Mouse (Mus musculus) lung, embryonic 15.5 days (tissue): ENCODE results near the gene Vtcn1. TPM values are rescaled to one million over a fixed set of nuclear protein-coding genes. Genes with fewer than 3 reads are reported as not detected.

Source experiments
- ATAC-seq: fragments of 200-750 bp; cut with Nextera tagmentation; 2 replicates; pipeline ENCODE4 v1.8.0; 2017; ENCODE audit warnings: moderate number of reproducible peaks, borderline replicate concordance; ENCODE audit not compliant: low FRiP score, low TSS enrichment; ENCODE audit errors: extremely low read depth
- H3K27ac ChIP-seq: fragments of 300-500 bp; sonication (generic); 2 replicates; pipeline ENCODE4 v1.5.1; 2015; ENCODE audit warnings: moderate library complexity, mild to moderate bottlenecking, inconsistent platforms
- H3K27me3 ChIP-seq: fragments of 300-500 bp; sonication (generic); 2 replicates; pipeline ENCODE4 v1.6.1; 2015; ENCODE audit warnings: inconsistent platforms
- H3K36me3 ChIP-seq: fragments of 300-500 bp; sonication (generic); 2 replicates; pipeline ENCODE4 v1.6.1; 2015; ENCODE audit warnings: inconsistent platforms
- H3K4me1 ChIP-seq: fragments of 300-500 bp; sonication (generic); 2 replicates; pipeline ENCODE4 v1.6.1; 2015; ENCODE audit warnings: inconsistent platforms
- H3K4me2 ChIP-seq: fragments of 300-500 bp; sonication (generic); 2 replicates; pipeline ENCODE4 v1.6.1; 2015; ENCODE audit warnings: inconsistent platforms, mild to moderate bottlenecking, moderate library complexity
- H3K4me3 ChIP-seq: fragments of 300-500 bp; sonication (generic); 2 replicates; pipeline ENCODE4 v1.5.1; 2015; ENCODE audit warnings: mild to moderate bottlenecking, inconsistent platforms
- H3K9ac ChIP-seq: fragments of 300-500 bp; sonication (generic); 2 replicates; pipeline ENCODE4 v1.6.1; 2015; ENCODE audit warnings: inconsistent platforms
- H3K9me3 ChIP-seq: fragments of 300-500 bp; sonication (generic); 2 replicates; pipeline ENCODE4 v1.6.1; 2016; ENCODE audit warnings: inconsistent platforms
- WGBS: fragments of 180-500 bp; shearing (Covaris S2); methylation state at CpG from one replicate; pipeline ENCODE4 v1.1.7; 2015; 5-methylcytosine and 5-hydroxymethylcytosine counted together
- polyA plus RNA-seq: library from polyadenylated mRNA; unstranded; fragments of >200 nt; fragmentation: Nextera tagmentation; extraction: Ambion mirVana; gene quantifications from 2 replicates; pipeline ENCODE4 v1.2.1, GENCODE M21; 2015

The Vtcn1 gene
- polyA plus RNA-seq, 1 experiment from 2014 or later = 0.50 TPM

DNA sequence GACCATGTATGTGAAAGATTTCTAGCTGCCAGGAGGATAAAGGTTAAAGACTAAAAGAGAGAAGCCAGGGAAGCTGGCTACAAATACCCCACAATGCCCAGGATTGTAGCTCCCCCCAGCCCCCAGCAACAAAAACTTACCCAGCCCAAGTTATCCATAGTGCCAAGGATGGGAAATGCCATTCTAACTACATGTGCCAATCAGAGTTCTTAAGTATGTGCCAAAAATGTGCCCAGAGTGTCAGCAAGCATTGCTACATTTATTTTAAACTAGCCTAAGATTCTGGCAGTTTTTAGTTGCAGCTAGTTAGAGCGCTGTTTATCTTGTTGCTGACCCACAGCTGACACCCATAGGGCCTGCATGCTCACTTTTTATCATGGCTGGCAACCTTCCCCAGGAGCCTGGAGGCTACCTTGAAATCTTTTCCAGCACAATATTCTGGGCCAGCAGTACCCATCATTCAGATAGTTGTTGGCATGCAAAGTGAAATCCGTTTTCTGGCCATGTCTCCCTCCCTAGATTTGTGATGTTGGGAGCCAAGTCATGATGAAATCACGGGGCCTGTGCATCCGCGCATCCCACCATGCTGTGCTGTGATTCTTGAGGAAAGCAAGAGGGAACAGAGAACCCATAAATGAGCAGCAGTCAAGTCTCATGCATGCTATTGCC, 33.2 kb downstream of the Vtcn1 start:
- H3K4me2 ChIP-seq = no peak overlapping the region
- no peak overlapping the region for H3K27ac ChIP-seq
- ATAC-seq = no peak
- peaks cover 17% of the 10 kb centered on the region for H3K4me1 ChIP-seq
- H3K4me3 ChIP-seq = no peak overlapping the region
- no peak overlapping the region for H3K9ac ChIP-seq
- WGBS = 75% methylated on average over 5 of the region's 5 CpGs
- H3K27me3 ChIP-seq = no peaks in the 10 kb centered on the region
- H3K36me3 ChIP-seq = no peaks in the 10 kb centered on the region
- no peaks in the 10 kb centered on the region for H3K9me3 ChIP-seq

DNA sequence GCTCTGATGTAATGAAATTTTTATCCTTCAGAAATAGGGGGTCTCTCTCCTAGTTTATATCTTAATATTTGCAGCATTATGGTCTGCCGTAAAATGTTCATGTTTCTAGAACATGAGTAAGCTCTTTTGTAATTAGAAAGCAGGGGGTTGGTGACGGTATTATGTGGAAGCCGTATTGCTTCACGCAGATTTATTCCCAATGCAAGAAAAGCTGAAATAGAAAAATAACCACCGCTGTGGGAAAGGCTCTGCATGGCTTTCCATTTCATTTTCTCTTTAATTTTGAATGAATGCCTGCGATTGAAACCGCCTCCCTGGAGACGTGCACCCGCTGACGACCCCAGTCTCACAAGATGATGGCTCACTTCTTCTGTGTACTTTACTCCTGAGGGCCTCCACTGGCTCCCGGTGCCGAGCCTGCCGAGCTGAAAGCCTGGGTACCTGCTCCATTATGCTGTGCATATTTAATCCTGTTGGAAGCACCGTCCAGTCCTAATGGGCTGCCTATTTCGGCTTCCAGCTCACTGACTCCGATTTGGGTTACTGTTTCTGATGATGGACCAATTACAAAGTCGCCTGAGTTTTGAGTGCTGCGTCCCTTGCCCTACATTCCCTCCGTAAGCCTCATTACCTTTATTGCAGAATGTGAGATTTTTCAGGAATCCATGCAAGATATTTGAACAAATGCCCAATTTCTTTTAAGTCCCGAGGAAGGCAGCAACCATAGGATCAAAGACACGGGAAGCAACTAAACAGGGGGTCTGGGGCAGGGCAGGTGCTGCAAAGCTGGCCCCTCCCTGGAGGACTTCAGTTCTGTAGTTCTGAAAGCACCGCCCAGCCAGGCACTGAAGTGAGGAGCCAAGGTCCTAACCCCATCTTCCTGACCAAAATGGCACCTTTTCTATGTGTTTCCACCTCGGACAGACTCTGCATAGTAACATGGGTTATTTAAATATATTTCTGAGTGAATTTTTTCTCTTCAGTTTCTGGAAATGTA, 36.3 kb downstream of the Vtcn1 start:
- no peak for ATAC-seq
- Histone ChIP-seq H3K9ac (no peak overlapping the region), H3K27ac (no peak overlapping the region), H3K36me3 (no peaks in the 10 kb centered on the region), H3K4me2 (no peak overlapping the region), H3K4me1 (peaks cover 15% of the 10 kb centered on the region), H3K9me3 (no peaks in the 10 kb centered on the region), H3K27me3 (no peaks in the 10 kb centered on the region), H3K4me3 (no peak overlapping the region)
- WGBS = 65% methylated on average over 23 of the region's 23 CpGs

- 64% methylated on average over 5 of the region's 5 CpGs for WGBS
- H3K36me3 ChIP-seq = no peaks in the 10 kb centered on the region
- H3K27me3 ChIP-seq = no peaks in the 10 kb centered on the region
- no peak for ATAC-seq
- H3K27ac ChIP-seq = no peak overlapping the region
- H3K4me1 ChIP-seq = no peaks in the 10 kb centered on the region
- no peaks in the 10 kb centered on the region for H3K9me3 ChIP-seq
- H3K4me2 ChIP-seq = no peak overlapping the region
- H3K4me3 ChIP-seq = no peak overlapping the region
- H3K9ac ChIP-seq = no peak overlapping the region
These were observed 41.7 kb downstream of the Vtcn1 start for GRCm38 (mm10) chr3:100866946-100867345.

GRCm38 (mm10) chr3:100877057-100877456, 51.8 kb downstream of the Vtcn1 start:
- Histone ChIP-seq H3K9me3 (no peaks in the 10 kb centered on the region), H3K4me2 (no peak overlapping the region), H3K36me3 (no peaks in the 10 kb centered on the region), H3K27ac (no peak overlapping the region), H3K27me3 (no peaks in the 10 kb centered on the region), H3K9ac (no peak overlapping the region), H3K4me3 (no peak overlapping the region), H3K4me1 (no peaks in the 10 kb centered on the region)
- no peak for ATAC-seq
- WGBS = 88% methylated on average over 4 of the region's 4 CpGs

- no peak for ATAC-seq
- 74% methylated on average over 6 of the region's 6 CpGs for WGBS
- no peak overlapping the region for H3K4me3 ChIP-seq
These were observed 56.1 kb downstream of the Vtcn1 start for GRCm38 (mm10) chr3:100881403-100881802.

DNA sequence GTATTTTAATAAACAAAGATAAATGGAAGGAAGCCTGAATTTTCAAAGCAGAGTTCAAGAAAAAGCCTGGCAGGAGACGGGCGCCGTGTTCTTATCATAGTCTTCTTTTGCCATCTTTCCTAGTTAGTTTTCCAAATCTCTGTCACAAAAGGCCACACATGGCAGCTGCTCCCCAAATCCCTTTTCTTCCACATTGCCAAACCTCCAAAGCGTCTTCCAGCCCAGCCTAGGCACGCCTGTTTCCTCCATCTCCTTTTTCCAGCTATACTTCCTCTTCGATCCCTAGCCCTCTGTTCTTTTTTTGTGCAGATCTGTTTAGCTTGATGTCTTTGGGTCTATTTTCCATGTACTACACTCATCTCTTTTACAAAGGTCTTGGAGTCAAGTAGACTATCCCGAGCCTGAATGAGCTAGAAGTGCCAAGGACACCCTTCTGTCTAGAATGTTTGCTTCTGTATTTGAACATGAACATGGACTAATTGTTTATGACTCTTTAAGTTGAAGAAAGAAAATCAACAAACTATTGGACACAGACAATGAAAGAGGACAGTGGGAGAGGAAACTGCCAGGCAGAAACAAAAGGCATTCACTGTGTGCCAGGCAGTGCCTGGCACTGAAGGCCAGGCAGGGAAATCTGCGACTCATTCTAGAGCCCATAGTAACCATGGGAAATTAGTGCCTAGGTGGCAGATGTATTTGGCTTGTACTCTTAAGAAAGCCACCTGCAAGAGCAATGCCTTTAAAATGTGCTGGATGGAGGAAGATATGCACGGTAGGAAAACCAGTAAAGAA, 56.8 kb downstream of the Vtcn1 start:
- Histone ChIP-seq H3K9me3 (no peaks in the 10 kb centered on the region), H3K4me1 (no peaks in the 10 kb centered on the region), H3K36me3 (no peaks in the 10 kb centered on the region), H3K9ac (no peak overlapping the region), H3K27me3 (no peaks in the 10 kb centered on the region), H3K4me3 (no peak overlapping the region), H3K4me2 (no peak overlapping the region), H3K27ac (no peak overlapping the region)
- no peak for ATAC-seq
- WGBS = 75% methylated on average over 9 of the region's 9 CpGs

More at GRCm38 (mm10) chr3:100881403-100881802, 56.1 kb downstream of the Vtcn1 start:
- Histone ChIP-seq H3K27me3 (no peaks in the 10 kb centered on the region), H3K9ac (no peak overlapping the region), H3K27ac (no peak overlapping the region), H3K4me2 (no peak overlapping the region), H3K9me3 (no peaks in the 10 kb centered on the region), H3K36me3 (no peaks in the 10 kb centered on the region), H3K4me1 (no peaks in the 10 kb centered on the region)

- no peaks in the 10 kb centered on the region for H3K27me3 ChIP-seq
- no peak overlapping the region for H3K9ac ChIP-seq
- H3K4me3 ChIP-seq = no peak overlapping the region
- 92% methylated on average over 1 of the region's 1 CpGs for WGBS
- H3K9me3 ChIP-seq = no peaks in the 10 kb centered on the region
- no peak for ATAC-seq
- H3K4me1 ChIP-seq = no peaks in the 10 kb centered on the region
- H3K36me3 ChIP-seq = no peaks in the 10 kb centered on the region
- no peak overlapping the region for H3K4me2 ChIP-seq
- no peak overlapping the region for H3K27ac ChIP-seq
These were observed 64.0 kb downstream of the Vtcn1 start for GRCm38 (mm10) chr3:100889234-100889633.

DNA sequence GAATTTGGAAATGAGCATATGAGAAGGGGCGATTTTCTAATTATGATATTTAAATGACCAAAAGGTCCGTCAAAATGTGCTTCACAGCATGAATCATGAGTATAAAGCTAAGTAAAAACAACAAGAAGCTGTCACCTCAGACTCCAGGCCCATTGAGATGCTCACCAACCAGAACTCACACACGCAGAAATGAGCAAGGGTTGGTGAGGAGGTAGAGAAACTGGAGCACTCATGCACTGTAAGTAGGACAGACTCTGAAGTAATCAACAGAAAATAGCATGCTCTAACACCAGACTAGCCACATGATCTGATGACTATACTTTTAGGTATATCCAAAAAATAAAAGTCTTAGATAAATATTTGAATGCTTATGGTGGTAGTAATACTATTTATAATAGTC, 65.1 kb downstream of the Vtcn1 start:
- no peak for ATAC-seq
- Histone ChIP-seq H3K4me1 (no peaks in the 10 kb centered on the region), H3K27ac (no peak overlapping the region), H3K4me3 (no peak overlapping the region), H3K27me3 (no peaks in the 10 kb centered on the region), H3K9ac (no peak overlapping the region), H3K36me3 (no peaks in the 10 kb centered on the region), H3K9me3 (no peaks in the 10 kb centered on the region), H3K4me2 (no peak overlapping the region)
- 88% methylated on average over 3 of the region's 3 CpGs for WGBS

DNA sequence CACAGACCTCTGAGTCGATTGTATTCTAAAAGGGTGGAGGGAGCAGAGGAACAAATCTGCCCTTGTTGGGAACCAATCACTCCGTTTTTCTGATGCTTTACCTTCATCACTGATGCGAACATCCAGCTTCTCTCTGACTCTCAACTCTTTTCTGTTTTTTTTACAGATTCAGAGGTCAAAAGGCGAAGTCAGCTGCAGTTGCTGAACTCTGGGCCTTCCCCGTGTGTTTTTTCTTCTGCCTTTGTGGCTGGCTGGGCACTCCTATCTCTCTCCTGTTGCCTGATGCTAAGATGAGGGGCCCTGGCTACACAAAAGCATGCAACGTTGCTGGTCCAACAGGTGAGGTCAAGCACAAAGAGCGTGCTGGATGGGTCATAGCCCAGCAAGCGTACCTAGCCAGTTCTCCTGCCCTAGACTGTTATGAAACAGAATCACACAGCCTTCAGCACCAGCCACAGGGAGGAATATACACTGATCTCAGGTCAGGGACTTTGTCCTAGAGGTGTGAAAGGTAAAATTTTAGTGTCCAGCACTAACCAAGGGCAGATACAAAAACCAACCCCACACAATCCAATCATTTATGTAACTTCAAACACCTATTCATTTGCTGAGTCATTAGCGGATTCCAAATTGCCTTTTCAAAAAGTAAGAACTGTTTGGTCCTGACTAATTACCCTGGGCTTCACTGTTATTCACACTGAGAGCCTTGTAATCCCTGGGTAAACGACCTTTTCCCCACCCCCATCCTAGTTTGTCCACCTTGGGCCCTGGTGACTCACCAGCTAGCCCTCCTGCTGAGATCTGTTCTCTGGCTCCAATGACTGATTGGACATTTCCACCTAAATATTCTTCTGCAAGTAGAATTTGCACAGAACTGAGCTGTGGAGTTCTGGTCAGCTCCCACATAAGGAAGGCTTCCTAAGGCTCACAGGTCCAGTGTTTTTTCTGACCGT, 67.4 kb downstream of the Vtcn1 start:
- H3K9me3 ChIP-seq = no peaks in the 10 kb centered on the region
- ATAC-seq = no peak
- H3K4me2 ChIP-seq = no peak overlapping the region
- no peaks in the 10 kb centered on the region for H3K27me3 ChIP-seq
- no peak overlapping the region for H3K9ac ChIP-seq
- no peak overlapping the region for H3K27ac ChIP-seq
- H3K4me1 ChIP-seq = no peaks in the 10 kb centered on the region
- no peak overlapping the region for H3K4me3 ChIP-seq
- no peaks in the 10 kb centered on the region for H3K36me3 ChIP-seq
- WGBS = 53% methylated on average over 11 of the region's 11 CpGs

DNA sequence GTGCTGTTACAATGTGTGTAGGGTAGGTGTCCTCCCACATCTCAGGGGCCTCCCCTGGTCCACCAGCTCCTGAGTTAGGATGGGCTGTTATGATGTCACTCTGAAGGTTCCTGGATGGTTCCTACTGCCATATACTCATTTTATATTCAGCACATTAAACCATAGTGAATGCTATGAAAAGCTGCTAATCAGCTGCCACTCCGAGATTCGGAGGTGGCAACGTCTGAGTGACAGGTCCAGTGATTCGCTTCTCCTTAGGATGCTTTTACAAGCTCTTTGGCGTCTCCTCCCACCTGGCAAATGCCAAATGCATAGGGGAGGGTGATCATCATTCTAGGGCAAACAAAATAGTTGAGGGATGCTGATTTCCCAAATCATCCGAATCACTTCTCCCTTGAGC, 70.2 kb downstream of the Vtcn1 start:
- Histone ChIP-seq H3K36me3 (no peaks in the 10 kb centered on the region), H3K4me3 (no peak overlapping the region), H3K9me3 (no peaks in the 10 kb centered on the region), H3K4me2 (no peak overlapping the region), H3K4me1 (no peaks in the 10 kb centered on the region), H3K27ac (no peak overlapping the region), H3K9ac (no peak overlapping the region), H3K27me3 (no peaks in the 10 kb centered on the region)
- WGBS = 73% methylated on average over 6 of the region's 6 CpGs
- no peak for ATAC-seq

DNA sequence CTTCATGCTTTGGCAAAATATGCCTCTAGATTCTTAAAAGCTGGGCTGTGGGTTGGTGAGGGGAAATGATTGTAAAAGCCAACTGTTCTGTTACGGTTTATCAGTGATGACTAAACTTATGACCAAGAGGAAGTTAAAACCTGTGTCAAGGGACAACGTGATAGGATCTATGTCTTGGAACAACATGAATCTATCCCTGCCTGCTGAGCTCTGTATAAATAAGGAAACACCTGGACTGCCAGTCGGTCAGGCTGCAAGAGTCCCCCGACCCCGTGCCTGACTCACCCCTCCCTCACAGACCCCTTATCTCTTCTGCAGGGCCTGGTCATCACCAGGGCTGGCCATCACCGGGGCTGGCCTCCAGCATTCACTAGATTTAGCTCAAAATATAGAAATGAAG, 80.9 kb downstream of the Vtcn1 start:
- Histone ChIP-seq H3K4me2 (no peak overlapping the region), H3K4me1 (no peaks in the 10 kb centered on the region), H3K27me3 (no peaks in the 10 kb centered on the region), H3K27ac (no peak overlapping the region), H3K9ac (no peak overlapping the region), H3K4me3 (no peak overlapping the region), H3K9me3 (no peaks in the 10 kb centered on the region), H3K36me3 (no peaks in the 10 kb centered on the region)
- ATAC-seq = no peak
- WGBS = 25% methylated on average over 6 of the region's 6 CpGs
